In genomic region chr4:75063275-75063674, GRCm38 (mm10) we compare ENCODE assay signal across 10 mouse cellular contexts.
DNase-seq lines count a peak whose midpoint lies in the region; ATAC-seq lines count a peak whose summit lies in the region.
"Had no signal": no experiment of that assay in that cellular context is flagged by ENCODE, and none has a peak within 500 bp of the region (broad histone marks: within the 10 kb centered on the region; RNA-seq: fewer than 3 reads in every experiment).

No protein-coding gene starts in this region.

- ATAC-seq in hindbrain, embryonic 14.5 days (ENCODE audit: low FRiP score), result no peak
- no peak for ATAC-seq in hindbrain, embryonic 12.5 days (ENCODE audit: low FRiP score)
- ATAC-seq in monocyte, adult 5-6 weeks (replicated peaks; ENCODE audit: insufficient number of reproducible peaks, low FRiP score, low TSS enrichment, poor library complexity, severe bottlenecking), result no peak

- H3K4me2 ChIP-seq in hindbrain, embryonic 14.5 days (replicated peaks), result no peak overlapping the region
- no peak overlapping the region for H3K4me2 ChIP-seq in hindbrain, embryonic 12.5 days (replicated peaks)
- H3K4me2 ChIP-seq: lung, embryonic 15.5 days had no signal

- no peak overlapping the region for H3K4me3 ChIP-seq in hindbrain, embryonic 14.5 days (replicated peaks; ENCODE audit: low read length)
- H3K4me3 ChIP-seq in hindbrain, embryonic 12.5 days, result no peak overlapping the region
- H3K4me3 ChIP-seq: lung, embryonic 15.5 days had no signal

- H3K9me3 ChIP-seq in hindbrain, embryonic 14.5 days (ENCODE audit: control insufficient read depth, low read length), result no peaks in the 10 kb centered on the region
- no peaks in the 10 kb centered on the region for H3K9me3 ChIP-seq in hindbrain, embryonic 12.5 days (replicated peaks)
- H3K9me3 ChIP-seq: lung, embryonic 15.5 days had no signal

- peak; percentile 71 for DNase-seq in hindbrain, embryonic 14.5 days (ENCODE audit: low spot score)
- peak; percentile 8 for DNase-seq in thymus, postnatal 0 days (ENCODE audit: low spot score)
- no peak for DNase-seq in thymus, postnatal 25 days
- DNase-seq in embryo, embryonic 11 days, result peak; percentile 51
- DNase-seq in gastrocnemius, postnatal 14 days, result no peak
- DNase-seq in layer of hippocampus, adult 11-12 months (ENCODE audit: low spot score), result no peak
- DNase-seq: kidney, postnatal 10 days had no signal

- H3K27ac ChIP-seq in hindbrain, embryonic 14.5 days, result no peak overlapping the region
- no peak overlapping the region for H3K27ac ChIP-seq in hindbrain, embryonic 12.5 days
- H3K27ac ChIP-seq: lung, embryonic 15.5 days had no signal

- H3K4me1 ChIP-seq in hindbrain, embryonic 14.5 days (replicated peaks; ENCODE audit: control insufficient read depth, insufficient read depth, low read length), result no peaks in the 10 kb centered on the region
- no peaks in the 10 kb centered on the region for H3K4me1 ChIP-seq in hindbrain, embryonic 12.5 days
- H3K4me1 ChIP-seq: lung, embryonic 15.5 days had no signal

- intact Hi-C loops in gastrocnemius, postnatal 14 days (cut with DNase I; ENCODE audit: low total_unique reads), result no loop called here

- no peaks in the 10 kb centered on the region for H3K36me3 ChIP-seq in hindbrain, embryonic 14.5 days (replicated peaks; ENCODE audit: control insufficient read depth, insufficient read depth)
- no peaks in the 10 kb centered on the region for H3K36me3 ChIP-seq in hindbrain, embryonic 12.5 days
- H3K36me3 ChIP-seq: lung, embryonic 15.5 days had no signal

- H3K9ac ChIP-seq in hindbrain, embryonic 14.5 days, result no peak overlapping the region
- no peak overlapping the region for H3K9ac ChIP-seq in hindbrain, embryonic 12.5 days
- H3K9ac ChIP-seq: lung, embryonic 15.5 days had no signal

- H3K27me3 ChIP-seq in hindbrain, embryonic 14.5 days (ENCODE audit: control insufficient read depth, insufficient read depth, low read length), result no peaks in the 10 kb centered on the region
- no peaks in the 10 kb centered on the region for H3K27me3 ChIP-seq in hindbrain, embryonic 12.5 days
- H3K27me3 ChIP-seq: lung, embryonic 15.5 days had no signal

- 80% methylated on average over 2 of the region's 2 CpGs for WGBS in hindbrain, embryonic 14.5 days
- 92% methylated on average over 2 of the region's 2 CpGs for WGBS in hindbrain, embryonic 12.5 days

Comparison
In these comparisons a context has a peak if more than half of its experiments do, and no peak if none do; other contexts are left out.
1. DNase-seq: peak in hindbrain, embryonic 14.5 days (single experiment), thymus, postnatal 0 days (single experiment) and embryo, embryonic 11 days (single experiment); none in thymus, postnatal 25 days (single experiment), gastrocnemius, postnatal 14 days (single experiment) and layer of hippocampus, adult 11-12 months (single experiment).